Comparison of ENCODE assay signal across 12 mouse cellular contexts in the genomic region with DNA sequence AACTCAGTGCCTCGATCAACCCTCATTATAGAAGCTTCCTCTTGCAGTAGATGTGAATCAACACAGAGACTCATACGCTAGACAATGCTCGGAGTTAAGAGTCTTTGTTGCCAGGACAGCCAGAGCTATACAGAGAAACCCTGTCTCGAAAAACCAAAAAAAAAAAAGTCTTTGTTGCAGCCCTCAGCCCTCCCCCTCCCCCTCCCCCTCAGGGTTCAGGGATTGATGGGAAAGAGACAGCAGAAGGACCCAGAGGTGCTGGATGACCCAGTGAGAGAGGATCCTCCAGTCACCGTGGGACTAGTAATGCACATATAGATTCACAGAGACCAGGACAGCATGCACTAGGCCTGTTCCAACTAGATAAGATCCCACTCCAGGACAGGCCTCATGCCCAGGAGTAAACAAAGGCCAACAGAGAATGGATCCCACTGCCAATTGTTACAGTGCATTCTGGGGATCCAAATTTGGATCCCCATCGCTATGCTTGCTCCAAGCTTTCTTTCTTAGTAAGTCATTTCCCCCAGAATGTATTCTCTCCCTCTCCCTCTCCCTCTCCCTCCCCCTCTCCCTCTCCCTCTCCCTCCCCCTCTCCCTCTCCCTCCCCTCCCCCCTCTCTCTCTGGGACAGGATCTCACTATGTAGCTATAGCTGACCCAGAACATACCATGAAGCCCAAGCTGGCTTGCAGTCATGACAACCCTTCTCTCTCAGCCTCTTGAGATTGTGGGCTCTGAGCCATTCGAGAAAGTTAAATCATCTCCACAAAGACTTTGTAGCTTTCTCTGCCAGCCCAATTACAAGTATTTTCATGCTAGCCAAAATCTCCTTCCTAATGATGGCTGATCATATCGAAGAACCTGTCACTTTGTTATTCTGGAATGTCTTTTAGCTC. TPM values are rescaled to one million over a fixed set of nuclear protein-coding genes. Genes with fewer than 3 reads are reported as not detected.
DNase-seq lines count a peak whose midpoint lies in the region; ATAC-seq lines count a peak whose summit lies in the region.
"Had no signal": no experiment of that assay in that cellular context is flagged by ENCODE, and none has a peak within 500 bp of the region (broad histone marks: within the 10 kb centered on the region; RNA-seq: fewer than 3 reads in every experiment).

No protein-coding gene starts in this region.

- H3K27ac ChIP-seq in liver, embryonic 11.5 days (ENCODE audit: low read depth, low read length): no peak overlapping the region
- peak overlapping the region; percentile 89 for H3K27ac ChIP-seq in forebrain, embryonic 13.5 days
- H3K27ac ChIP-seq in midbrain, embryonic 11.5 days (ENCODE audit: low read depth, low read length): no peak overlapping the region
- H3K27ac ChIP-seq: limb, embryonic 15.5 days had no signal

- no peak for DNase-seq in liver, embryonic 11.5 days (ENCODE audit: low spot score)
- DNase-seq in liver: no peak
- peak; percentile 38 to 63 for DNase-seq in heart, postnatal 14 days
- no peak for DNase-seq in midbrain, embryonic 11.5 days (ENCODE audit: low spot score, missing footprints)
- no peak for DNase-seq in kidney, adult 9 months
- no peak for DNase-seq in frontal cortex, adult 2 months (ENCODE audit: extremely low spot score in 1 of 2, low spot score in 1 of 2)
- DNase-seq: cerebellum, adult 9-11 months; kidney, postnatal 14 days had no signal

- H3K9me3 ChIP-seq in liver, embryonic 11.5 days (ENCODE audit: control insufficient read depth, low read length): no peaks in the 10 kb centered on the region
- H3K9me3 ChIP-seq in forebrain, embryonic 13.5 days (replicated peaks): no peaks in the 10 kb centered on the region
- H3K9me3 ChIP-seq in midbrain, embryonic 11.5 days (ENCODE audit: control insufficient read depth, low read length): no peaks in the 10 kb centered on the region
- H3K9me3 ChIP-seq: limb, embryonic 15.5 days had no signal

- H3K27me3 ChIP-seq in liver, embryonic 11.5 days (replicated peaks; ENCODE audit: control insufficient read depth, insufficient read depth, low read length): 0 out of 2 replicates have a peak, but pooled peaks cover 5% of the 10 kb centered on the region
- no peaks in the 10 kb centered on the region for H3K27me3 ChIP-seq in forebrain, embryonic 13.5 days
- no peaks in the 10 kb centered on the region for H3K27me3 ChIP-seq in midbrain, embryonic 11.5 days (ENCODE audit: control insufficient read depth, insufficient read depth, low read length)
- H3K27me3 ChIP-seq: limb, embryonic 15.5 days had no signal

- H3K36me3 ChIP-seq in liver, embryonic 11.5 days (ENCODE audit: control insufficient read depth, insufficient read depth, low read length): no peaks in the 10 kb centered on the region
- H3K36me3 ChIP-seq in forebrain, embryonic 13.5 days (ENCODE audit: poor library complexity, severe bottlenecking): no peaks in the 10 kb centered on the region
- no peaks in the 10 kb centered on the region for H3K36me3 ChIP-seq in midbrain, embryonic 11.5 days (ENCODE audit: control insufficient read depth, insufficient read depth, low read length)
- H3K36me3 ChIP-seq: limb, embryonic 15.5 days had no signal

- no peak overlapping the region; the same call in 1 of the 2 replicates for H3K4me2 ChIP-seq in liver, embryonic 11.5 days
- H3K4me2 ChIP-seq in forebrain, embryonic 13.5 days: no peak overlapping the region
- no peak overlapping the region for H3K4me2 ChIP-seq in midbrain, embryonic 11.5 days
- H3K4me2 ChIP-seq: limb, embryonic 15.5 days had no signal

- no peak overlapping the region for H3K9ac ChIP-seq in liver, embryonic 11.5 days (ENCODE audit: low read depth, low read length)
- no peak overlapping the region for H3K9ac ChIP-seq in forebrain, embryonic 13.5 days
- no peak overlapping the region for H3K9ac ChIP-seq in midbrain, embryonic 11.5 days (ENCODE audit: low read length)
- H3K9ac ChIP-seq: limb, embryonic 15.5 days had no signal

- ATAC-seq in liver, embryonic 11.5 days (replicated peaks; ENCODE audit: low FRiP score): peak; percentile 87
- ATAC-seq in forebrain, embryonic 13.5 days: no peak
- peak; percentile 56 for ATAC-seq in midbrain, embryonic 11.5 days (ENCODE audit: low FRiP score)
- no peak for ATAC-seq in inflammation-experienced regulatory T-cells, adult 6 months

- intact Hi-C loops in heart, postnatal 14 days (cut with DNase I): no loop called here

- WGBS in liver, embryonic 11.5 days: 71% methylated on average over 8 of the region's 8 CpGs
- WGBS in forebrain, embryonic 13.5 days: 57% methylated on average over 8 of the region's 8 CpGs
- WGBS in midbrain, embryonic 11.5 days: 71% methylated on average over 8 of the region's 8 CpGs

- peaks cover 14% of the 10 kb centered on the region for H3K4me1 ChIP-seq in liver, embryonic 11.5 days (replicated peaks; ENCODE audit: control insufficient read depth, insufficient read depth, low read length)
- H3K4me1 ChIP-seq in forebrain, embryonic 13.5 days: peaks cover 54% of the 10 kb centered on the region
- peaks cover 11% of the 10 kb centered on the region for H3K4me1 ChIP-seq in midbrain, embryonic 11.5 days (ENCODE audit: control insufficient read depth, insufficient read depth, low read length)

- H3K4me3 ChIP-seq in liver, embryonic 11.5 days (ENCODE audit: low read depth, low read length): no peak overlapping the region
- no peak overlapping the region for H3K4me3 ChIP-seq in forebrain, embryonic 13.5 days
- no peak overlapping the region for H3K4me3 ChIP-seq in midbrain, embryonic 11.5 days (ENCODE audit: low read depth, low read length)
- H3K4me3 ChIP-seq: limb, embryonic 15.5 days had no signal

RNA-seq across cellular contexts. Expression of a gene that starts 52.2 kb away (rescaled TPM):
- 7.3 and 9.0 TPM in 2 replicates for polyA plus RNA-seq in liver, embryonic 11.5 days (2014; fragmentation: Nextera tagmentation; extraction: Ambion mirVana)
- polyA plus RNA-seq in forebrain, embryonic 13.5 days (2015; fragmentation: Nextera tagmentation; extraction: Ambion mirVana): 75.9 and 79.2 TPM in 2 replicates
- total RNA-seq in heart, postnatal 14 days (2021): 1 to 10 TPM; 1.9 to 3.2 TPM
- polyA plus RNA-seq in midbrain, embryonic 11.5 days (2014; fragmentation: Nextera tagmentation; extraction: Ambion mirVana): 33.5 and 39.5 TPM in 2 replicates
- under 1 TPM in 2 of 3 experiments, not detected in 1; 0.36 to 0.44 TPM for polyA plus RNA-seq in inflammation-experienced regulatory T-cells, adult 6 months (2017; shearing (Covaris generic))
- polyA plus RNA-seq in frontal cortex, adult 2 months (2012; rRNA removed): 380 and 458 TPM in 2 replicates
- total RNA-seq: neutrophil, adult 5-6 weeks had no signal

Comparison
In these comparisons a context has a peak if more than half of its experiments do, and no peak if none do; other contexts are left out.
1. ATAC-seq: peak in liver, embryonic 11.5 days (single experiment) and midbrain, embryonic 11.5 days (single experiment); none in forebrain, embryonic 13.5 days (single experiment) and inflammation-experienced regulatory T-cells, adult 6 months (single experiment).
2. DNase-seq: peak in heart, postnatal 14 days (2 of 2); none in liver, embryonic 11.5 days (single experiment), liver (single experiment), midbrain, embryonic 11.5 days (single experiment), kidney, adult 9 months (single experiment) and frontal cortex, adult 2 months (0 of 2).